Mouse (Mus musculus): ENCODE results near the gene Adamts14.

DNA sequence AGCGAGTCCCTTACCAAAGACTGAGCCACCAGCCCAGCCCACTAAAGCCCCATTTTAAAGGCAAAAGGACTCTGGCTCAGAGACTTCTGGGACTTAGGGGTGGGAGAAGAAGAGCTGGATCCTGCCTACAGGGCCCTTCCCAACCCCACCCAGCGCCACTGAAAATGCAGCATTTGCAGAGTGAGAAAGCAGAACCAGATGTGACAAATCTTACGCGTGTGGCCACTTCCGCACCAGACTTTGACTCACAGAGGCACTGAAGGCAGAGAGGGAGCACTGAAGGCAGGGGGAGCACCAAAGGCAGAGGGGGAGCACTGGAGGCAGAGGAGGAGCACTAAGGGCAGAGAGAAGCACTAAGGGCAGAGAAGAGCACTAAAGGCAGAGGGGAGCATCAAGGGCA, 5.9 kb downstream of the Adamts14 start:
- TF ChIP-seq CTCF (IDR thresholded peaks at IDR 0.05) (no peak), EP300 (IDR thresholded peaks at IDR 0.05) (no peak)
